Mouse (Mus musculus) erythroblast, adult 5-6 weeks (primary cell): ENCODE results near the gene Spsb3. TPM values are rescaled to one million over a fixed set of nuclear protein-coding genes. Genes with fewer than 3 reads are reported as not detected.

Experiments used
- ATAC-seq: replicated peaks from 2 replicates; pipeline ENCODE4 v1.8.0; 2016; ENCODE audit warnings: moderate number of reproducible peaks, mild to moderate bottlenecking, moderate TSS enrichment, inconsistent platforms; ENCODE audit not compliant: poor library complexity, low FRiP score, severe bottlenecking
- total RNA-seq, 2 experiments: library from RNA; stranded (forward) in 1 of 2; stranded (reverse) in 1 of 2; fragments of 150-400 nt in 1 of 2; fragments of 200-764, 138-1000 nt in 1 of 2; gene quantifications; 2 replicates each; pipeline versions ENCODE4 v1.2.3 to v1.2.4; 2015 to 2017; ENCODE audit warnings: low replicate concordance in 2 of 2

Spsb3 gene
- total RNA-seq, 2 experiments from 2014 or later = 20.4 to 28.2 TPM

- no peak for ATAC-seq
Measured at GRCm38 (mm10) chr17:24867914-24868313, 18.5 kb upstream of the Spsb3 start.

- no peak for ATAC-seq
Measured at GRCm38 (mm10) chr17:24873695-24874404, 12.6 kb upstream of the Spsb3 start.

- ATAC-seq = no peak
Measured at GRCm38 (mm10) chr17:24874405-24874745, 12.1 kb upstream of the Spsb3 start.

- ATAC-seq = no peak
Measured at GRCm38 (mm10) chr17:24874989-24875388, 11.5 kb upstream of the Spsb3 start.

- ATAC-seq = no peak
Measured at GRCm38 (mm10) chr17:24877336-24878116, 8.9 kb upstream of the Spsb3 start.

GRCm38 (mm10) chr17:24878117-24878397, 8.4 kb upstream of the Spsb3 start:
- ATAC-seq = no peak

- no peak for ATAC-seq
Measured at GRCm38 (mm10) chr17:24878531-24878930, 7.9 kb upstream of the Spsb3 start.

GRCm38 (mm10) chr17:24881738-24882440, 4.6 kb upstream of the Spsb3 start:
- ATAC-seq = peak; percentile 20; the same call in 1 of the 2 replicates

GRCm38 (mm10) chr17:24884391-24884790, 2.1 kb upstream of the Spsb3 start:
- ATAC-seq = no peak

- no peak for ATAC-seq
Measured at GRCm38 (mm10) chr17:24885356-24886133, 898 bp upstream of the Spsb3 start.

GRCm38 (mm10) chr17:24886932-24887271, 459 bp downstream of the Spsb3 start:
- ATAC-seq = peak; percentile 34

- ATAC-seq = peak; percentile 16
Measured at GRCm38 (mm10) chr17:24887291-24888080, 1.0 kb downstream of the Spsb3 start.

- no peak for ATAC-seq
Measured at GRCm38 (mm10) chr17:24888862-24889261, 2.4 kb downstream of the Spsb3 start.

GRCm38 (mm10) chr17:24890151-24891092, 4.0 kb downstream of the Spsb3 start:
- no peak for ATAC-seq

- no peak for ATAC-seq
Measured at GRCm38 (mm10) chr17:24891321-24891720, 4.9 kb downstream of the Spsb3 start.

- no peak for ATAC-seq
Measured at GRCm38 (mm10) chr17:24892785-24893184, 6.3 kb downstream of the Spsb3 start.

- ATAC-seq = no peak
Measured at GRCm38 (mm10) chr17:24893276-24893675, 6.8 kb downstream of the Spsb3 start.
